Mouse (Mus musculus) intestine, embryonic 16.5 days (tissue): ENCODE data around the gene Arhgap31. TPM values are rescaled to one million over a fixed set of nuclear protein-coding genes. Genes with fewer than 3 reads are reported as not detected.
"Not testable (repeated sequence)": the region's sequence is repeated elsewhere in the genome, so short reads cannot be mapped to it uniquely, and the experiment has no call there.

Experiments used
- ATAC-seq: fragments of 200-750 bp; cut with Nextera tagmentation; 2 replicates; pipeline ENCODE4 v1.8.0; 2017; ENCODE audit warnings: moderate TSS enrichment, moderate library complexity
- H3K27ac ChIP-seq: fragments of 300-500 bp; sonication (generic); 2 replicates; pipeline ENCODE4 v1.5.1; 2014; ENCODE audit warnings: mild to moderate bottlenecking, low read length
- H3K27me3 ChIP-seq: fragments of 300-500 bp; sonication (generic); replicated peaks from 2 replicates; pipeline ENCODE4 v1.6.1; 2014; ENCODE audit warnings: low read length, control low read depth, mixed read lengths; ENCODE audit not compliant: control insufficient read depth, insufficient read depth
- H3K36me3 ChIP-seq: fragments of 300-500 bp; sonication (generic); 2 replicates; pipeline ENCODE4 v1.6.1; 2014; ENCODE audit warnings: low read length, control low read depth; ENCODE audit not compliant: control insufficient read depth, insufficient read depth
- H3K4me1 ChIP-seq: fragments of 300-500 bp; sonication (generic); 2 replicates; pipeline ENCODE4 v1.6.1; 2014; ENCODE audit warnings: low read length, control low read depth, mixed read lengths; ENCODE audit not compliant: control insufficient read depth, insufficient read depth
- H3K4me2 ChIP-seq: fragments of 300-500 bp; sonication (generic); 2 replicates; pipeline ENCODE4 v1.6.1; 2014; ENCODE audit warnings: low read depth, low read length, control low read depth
- H3K4me3 ChIP-seq: fragments of 300-500 bp; sonication (generic); 2 replicates; pipeline ENCODE4 v1.5.1; 2014; ENCODE audit warnings: mild to moderate bottlenecking, low read length
- H3K9ac ChIP-seq: fragments of 300-500 bp; sonication (generic); 2 replicates; pipeline ENCODE4 v1.6.1; 2014; ENCODE audit warnings: low read depth, low read length
- H3K9me3 ChIP-seq: fragments of 300-500 bp; sonication (generic); 2 replicates; pipeline ENCODE4 v1.6.1; 2016; ENCODE audit warnings: low read length, control low read depth; ENCODE audit not compliant: control insufficient read depth
- WGBS: fragments of 180-500 bp; shearing (Covaris S2); extraction: QIAGEN DNeasy Blood & Tissue Kit; methylation state at CpG from one replicate; pipeline ENCODE4 v1.1.7; 2014; 5-methylcytosine and 5-hydroxymethylcytosine counted together
- polyA plus RNA-seq: library from polyadenylated mRNA; unstranded; fragments of >200 nt; fragmentation: Nextera tagmentation; extraction: Ambion mirVana; gene quantifications from 2 replicates; pipeline ENCODE4 v1.2.1, GENCODE M21; 2015

The Arhgap31 gene
- polyA plus RNA-seq, 1 experiment from 2014 or later: 5.7 TPM

- Histone ChIP-seq H3K4me1 (no peaks in the 10 kb centered on the region), H3K36me3 (no peaks in the 10 kb centered on the region), H3K9ac (no peak overlapping the region), H3K4me3 (no peak overlapping the region), H3K9me3 (no peaks in the 10 kb centered on the region), H3K27me3 (no peaks in the 10 kb centered on the region), H3K4me2 (no peak overlapping the region), H3K27ac (no peak overlapping the region)
- WGBS: 83% methylated on average over 8 of the region's 8 CpGs
- ATAC-seq: no peak
Observed at GRCm38 (mm10) chr16:38678853-38679252, 34.2 kb downstream of the Arhgap31 start.

GRCm38 (mm10) chr16:38677941-38678340 lies 35.1 kb downstream of the Arhgap31 start:
- not testable (repeated sequence) for H3K36me3 ChIP-seq, ATAC-seq, H3K9me3 ChIP-seq, H3K27ac ChIP-seq, H3K4me3 ChIP-seq, H3K4me1 ChIP-seq, H3K4me2 ChIP-seq, H3K9ac ChIP-seq, H3K27me3 ChIP-seq
- WGBS: 70% methylated on average over 2 of the region's 2 CpGs

- 0 out of 2 replicates have a peak, but pooled peaks cover 2% of the 10 kb centered on the region for H3K4me1 ChIP-seq
- no peak overlapping the region for H3K4me3 ChIP-seq
- WGBS: 88% methylated on average over 6 of the region's 6 CpGs
- no peak overlapping the region for H3K27ac ChIP-seq
- H3K9ac ChIP-seq: no peak overlapping the region
- no peak overlapping the region for H3K4me2 ChIP-seq
- H3K27me3 ChIP-seq: no peaks in the 10 kb centered on the region
- H3K9me3 ChIP-seq: no peaks in the 10 kb centered on the region
- H3K36me3 ChIP-seq: no peaks in the 10 kb centered on the region
- ATAC-seq: no peak
Observed at GRCm38 (mm10) chr16:38677171-38677570, 35.9 kb downstream of the Arhgap31 start.

- Histone ChIP-seq H3K4me2 (no peak overlapping the region), H3K4me3 (no peak overlapping the region), H3K9me3 (no peaks in the 10 kb centered on the region), H3K36me3 (no peaks in the 10 kb centered on the region), H3K27ac (no peak overlapping the region), H3K4me1 (0 out of 2 replicates have a peak, but pooled peaks cover 2% of the 10 kb centered on the region), H3K27me3 (no peaks in the 10 kb centered on the region), H3K9ac (no peak overlapping the region)
- ATAC-seq: no peak
- WGBS: 94% methylated on average over 4 of the region's 4 CpGs
Observed at GRCm38 (mm10) chr16:38676647-38677046, 36.4 kb downstream of the Arhgap31 start.

DNA sequence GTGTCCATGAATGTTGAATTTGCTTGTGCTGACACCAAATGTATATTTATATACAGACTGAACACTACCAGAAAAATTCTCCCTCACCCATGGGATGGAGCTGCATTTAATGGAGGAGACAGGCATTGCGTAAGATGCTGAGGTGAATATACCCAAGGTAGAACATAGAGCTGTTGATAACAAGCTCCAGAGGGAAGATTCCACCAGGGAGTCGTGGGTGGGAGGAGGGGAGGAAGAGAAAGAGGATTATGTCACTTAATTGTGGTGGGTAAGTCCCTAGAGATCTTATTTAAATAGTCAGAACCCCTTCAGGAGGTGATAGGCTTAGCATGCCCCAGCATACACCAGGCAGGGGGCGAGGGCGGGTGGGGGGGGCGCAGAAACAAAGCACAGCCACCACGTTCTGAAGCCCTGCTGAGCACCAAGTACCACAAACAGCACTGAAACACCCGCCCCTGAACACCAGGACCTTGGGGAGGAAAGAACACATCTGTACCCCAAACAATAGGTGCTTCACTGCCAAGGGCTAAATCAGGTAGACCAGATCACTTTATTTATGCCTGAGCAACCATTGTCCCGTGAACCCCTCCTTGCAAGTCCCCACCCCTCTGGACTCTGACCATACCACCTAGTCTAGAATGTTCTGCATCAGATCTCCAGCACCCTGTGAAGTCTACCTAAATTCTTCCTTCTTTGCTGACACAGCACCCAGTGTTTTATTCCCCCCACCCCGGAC lies 37.3 kb downstream of the Arhgap31 start:
- WGBS: 71% methylated on average over 9 of the region's 9 CpGs
- H3K4me2 ChIP-seq: no peak overlapping the region

GRCm38 (mm10) chr16:38674891-38675290 lies 38.2 kb downstream of the Arhgap31 start:
- Histone ChIP-seq H3K4me3 (no peak overlapping the region), H3K27me3 (no peaks in the 10 kb centered on the region), H3K9me3 (no peaks in the 10 kb centered on the region), H3K9ac (no peak overlapping the region), H3K4me1 (0 out of 2 replicates have a peak, but pooled peaks cover 2% of the 10 kb centered on the region), H3K27ac (no peak overlapping the region), H3K36me3 (no peaks in the 10 kb centered on the region), H3K4me2 (no peak overlapping the region)
- 91% methylated on average over 11 of the region's 11 CpGs for WGBS
- no peak for ATAC-seq

More for the DNA sequence above, 37.3 kb downstream of the Arhgap31 start:
- Histone ChIP-seq H3K9me3 (no peaks in the 10 kb centered on the region), H3K9ac (no peak overlapping the region), H3K4me1 (0 out of 2 replicates have a peak, but pooled peaks cover 2% of the 10 kb centered on the region), H3K36me3 (no peaks in the 10 kb centered on the region), H3K27me3 (no peaks in the 10 kb centered on the region), H3K4me3 (no peak overlapping the region), H3K27ac (no peak overlapping the region)
- no peak for ATAC-seq

GRCm38 (mm10) chr16:38673511-38673910 lies 39.6 kb downstream of the Arhgap31 start:
- H3K9ac ChIP-seq: no peak overlapping the region
- H3K9me3 ChIP-seq: no peaks in the 10 kb centered on the region
- no peak overlapping the region for H3K4me2 ChIP-seq
- no peaks in the 10 kb centered on the region for H3K36me3 ChIP-seq
- peak; percentile 48; the same call in 1 of the 2 replicates for ATAC-seq
- no peak overlapping the region for H3K4me3 ChIP-seq
- H3K4me1 ChIP-seq: 0 out of 2 replicates have a peak, but pooled peaks cover 2% of the 10 kb centered on the region
- 70% methylated on average over 15 of the region's 15 CpGs for WGBS
- H3K27ac ChIP-seq: no peak overlapping the region
- no peaks in the 10 kb centered on the region for H3K27me3 ChIP-seq

- H3K4me3 ChIP-seq: no peak overlapping the region
- no peak overlapping the region for H3K27ac ChIP-seq
- no peaks in the 10 kb centered on the region for H3K27me3 ChIP-seq
- no peak overlapping the region for H3K9ac ChIP-seq
- no peak for ATAC-seq
- no peaks in the 10 kb centered on the region for H3K9me3 ChIP-seq
- WGBS: 91% methylated on average over 7 of the region's 7 CpGs
- no peaks in the 10 kb centered on the region for H3K36me3 ChIP-seq
- H3K4me1 ChIP-seq: 0 out of 2 replicates have a peak, but pooled peaks cover 2% of the 10 kb centered on the region
- no peak overlapping the region for H3K4me2 ChIP-seq
Observed at GRCm38 (mm10) chr16:38672947-38673346, 40.1 kb downstream of the Arhgap31 start.

DNA sequence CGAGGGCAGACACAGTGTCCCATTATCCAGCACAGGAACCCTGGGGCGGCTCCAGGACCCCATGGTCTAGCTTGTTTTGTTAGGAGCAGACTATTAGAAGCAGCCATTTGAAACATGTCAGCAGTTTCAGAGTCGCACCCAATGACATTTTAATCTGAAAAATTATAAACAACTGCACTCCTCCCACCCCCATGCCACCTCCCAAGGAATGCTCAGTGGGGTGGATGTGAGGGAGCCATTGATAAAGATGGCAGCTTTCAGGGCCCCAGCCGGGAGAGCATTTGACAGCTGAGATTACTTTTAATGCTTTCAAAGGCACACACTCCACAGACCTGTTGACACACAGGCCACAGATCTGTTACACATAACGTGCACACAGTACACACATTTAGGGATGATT lies 40.7 kb downstream of the Arhgap31 start:
- WGBS: 40% methylated on average over 5 of the region's 5 CpGs
- ATAC-seq: no peak
- H3K9me3 ChIP-seq: no peaks in the 10 kb centered on the region
- no peak overlapping the region for H3K27ac ChIP-seq
- 0 out of 2 replicates have a peak, but pooled peaks cover 2% of the 10 kb centered on the region for H3K4me1 ChIP-seq
- H3K4me3 ChIP-seq: no peak overlapping the region
- no peaks in the 10 kb centered on the region for H3K27me3 ChIP-seq
- H3K9ac ChIP-seq: no peak overlapping the region
- no peak overlapping the region for H3K4me2 ChIP-seq
- H3K36me3 ChIP-seq: no peaks in the 10 kb centered on the region
